Mouse (Mus musculus): ENCODE measurements around the gene 4933425L06Rik. TPM values are rescaled to one million over a fixed set of nuclear protein-coding genes. Genes with fewer than 3 reads are reported as not detected.

4933425L06Rik gene
- polyA plus RNA-seq (2012; rRNA removed) = not detected in 2 replicates

DNA sequence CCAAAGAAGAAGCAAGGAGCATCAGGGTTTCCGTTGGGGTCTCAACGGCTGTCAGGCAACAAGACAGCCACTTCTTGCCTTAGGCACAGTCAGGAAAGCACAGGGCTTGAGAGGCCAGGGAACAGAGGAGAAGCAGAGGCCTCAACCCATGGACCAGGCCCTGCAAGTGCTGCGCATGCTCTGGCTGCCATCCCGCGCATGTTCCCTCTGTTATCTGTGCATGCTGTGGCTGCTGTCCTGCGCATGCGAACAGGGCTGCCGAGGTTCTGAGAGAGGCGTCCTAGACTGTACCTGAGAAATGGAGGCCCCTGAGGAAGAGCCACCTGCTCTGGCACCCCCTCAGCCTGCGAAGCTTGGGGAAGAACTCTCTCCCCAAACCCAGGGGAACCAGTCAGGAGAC lies at the start of gene 4933425L06Rik:
Gene 4933425L06Rik, plus strand, starts transcription at position 261 of the 400 bp plus-strand sequence.
- Histone ChIP-seq H3K36me3 (ENCODE audit: control insufficient read depth, insufficient read depth, low read length) (no peaks in the 10 kb centered on the region), H3K27me3 (replicated peaks; ENCODE audit: control insufficient read depth, insufficient read depth, low read length) (no peaks in the 10 kb centered on the region), H3K27ac (ENCODE audit: insufficient read depth, low read depth, low read length) (no peak within 1 kb of the TSS), H3K4me1 (ENCODE audit: control insufficient read depth, insufficient read depth, low read length) (no peaks in the 10 kb centered on the region), H3K4me3 (ENCODE audit: insufficient read depth, low read depth, low read length) (no peak within 1 kb of the TSS)
- DNase-seq = no peak
- 93% methylated on average over 10 of the region's 10 CpGs for WGBS
- TF ChIP-seq CTCF (conservative IDR thresholded peaks at IDR 0.05; ENCODE audit: insufficient read depth, insufficient read length, low read depth, low read length) = no peak
- TF ChIP-seq POLR2A (IDR thresholded peaks at IDR 0.05; ENCODE audit: low read depth, low read length) = no peak

DNA sequence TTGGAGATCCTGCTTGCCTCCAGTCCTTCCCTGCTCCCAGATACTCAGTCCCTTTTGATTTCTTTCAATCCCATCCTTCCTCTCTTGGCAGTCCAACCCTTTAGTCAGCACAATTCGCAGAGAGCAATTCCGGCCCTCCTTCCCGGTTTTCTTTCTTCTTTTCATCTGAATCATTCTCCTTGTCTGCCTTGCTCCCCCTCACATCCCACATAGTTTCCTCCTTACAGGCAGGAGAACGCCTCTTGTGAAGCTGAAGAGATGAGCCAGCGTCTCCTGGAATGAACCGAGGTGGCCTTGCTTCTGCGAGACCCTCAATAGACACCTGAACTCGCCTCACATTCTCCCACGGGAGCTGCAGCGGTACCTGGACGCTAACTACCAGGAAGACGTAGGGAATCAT lies 44.1 kb upstream of the 4933425L06Rik start:
- H3K4me1 ChIP-seq (ENCODE audit: control insufficient read depth, insufficient read depth, low read length) = no peaks in the 10 kb centered on the region
- no peak overlapping the region for H3K4me3 ChIP-seq (ENCODE audit: insufficient read depth, low read depth, low read length)
- H3K27me3 ChIP-seq (replicated peaks; ENCODE audit: control insufficient read depth, insufficient read depth, low read length) = no peaks in the 10 kb centered on the region
- H3K36me3 ChIP-seq (ENCODE audit: control insufficient read depth, insufficient read depth, low read length) = no peaks in the 10 kb centered on the region
- TF ChIP-seq CTCF (conservative IDR thresholded peaks at IDR 0.05; ENCODE audit: insufficient read depth, insufficient read length, low read depth, low read length) (no peak), POLR2A (IDR thresholded peaks at IDR 0.05; ENCODE audit: low read depth, low read length) (no peak)
- 80% methylated on average over 12 of the region's 12 CpGs for WGBS
- no peak overlapping the region for H3K27ac ChIP-seq (ENCODE audit: insufficient read depth, low read depth, low read length)
- DNase-seq = no peak

DNA sequence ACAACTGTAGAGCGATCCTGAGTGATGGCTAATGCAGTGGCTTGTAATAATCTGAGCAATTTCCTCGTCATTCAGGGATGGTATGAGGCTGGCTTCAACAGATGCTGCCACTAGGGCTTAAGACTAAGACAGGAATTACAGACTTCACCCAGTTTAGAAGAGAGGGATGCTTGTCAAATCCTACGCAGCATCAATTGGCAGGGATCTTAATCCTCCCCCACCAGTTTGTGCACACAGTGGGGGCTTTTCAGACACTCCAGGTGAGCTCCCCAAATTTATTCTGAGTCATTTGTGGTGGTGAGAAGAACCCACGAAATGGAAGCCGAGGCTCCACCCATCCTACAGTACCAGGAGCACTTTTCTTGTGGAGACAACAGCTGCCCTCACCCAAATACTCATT lies 43.6 kb upstream of the 4933425L06Rik start:
- Histone ChIP-seq H3K36me3 (ENCODE audit: control insufficient read depth, insufficient read depth, low read length) (no peaks in the 10 kb centered on the region), H3K4me3 (ENCODE audit: insufficient read depth, low read depth, low read length) (no peak overlapping the region), H3K4me1 (ENCODE audit: control insufficient read depth, insufficient read depth, low read length) (no peaks in the 10 kb centered on the region), H3K27ac (ENCODE audit: insufficient read depth, low read depth, low read length) (no peak overlapping the region), H3K27me3 (replicated peaks; ENCODE audit: control insufficient read depth, insufficient read depth, low read length) (no peaks in the 10 kb centered on the region)
- DNase-seq = no peak
- TF ChIP-seq CTCF (conservative IDR thresholded peaks at IDR 0.05; ENCODE audit: insufficient read depth, insufficient read length, low read depth, low read length) (no peak), POLR2A (IDR thresholded peaks at IDR 0.05; ENCODE audit: low read depth, low read length) (no peak)
- 77% methylated on average over 5 of the region's 5 CpGs for WGBS

- Histone ChIP-seq H3K27me3 (replicated peaks; ENCODE audit: control insufficient read depth, insufficient read depth, low read length) (no peaks in the 10 kb centered on the region), H3K4me1 (ENCODE audit: control insufficient read depth, insufficient read depth, low read length) (no peaks in the 10 kb centered on the region), H3K27ac (ENCODE audit: insufficient read depth, low read depth, low read length) (no peak overlapping the region), H3K36me3 (ENCODE audit: control insufficient read depth, insufficient read depth, low read length) (no peaks in the 10 kb centered on the region), H3K4me3 (ENCODE audit: insufficient read depth, low read depth, low read length) (no peak overlapping the region)
- 59% methylated on average over 3 of the region's 3 CpGs for WGBS
- no peak for DNase-seq
- TF ChIP-seq POLR2A (IDR thresholded peaks at IDR 0.05; ENCODE audit: low read depth, low read length) = no peak
- no peak for TF ChIP-seq CTCF (conservative IDR thresholded peaks at IDR 0.05; ENCODE audit: insufficient read depth, insufficient read length, low read depth, low read length)
Observed at GRCm38 (mm10) chr13:105043882-105044281, 38.0 kb upstream of the 4933425L06Rik start.

DNA sequence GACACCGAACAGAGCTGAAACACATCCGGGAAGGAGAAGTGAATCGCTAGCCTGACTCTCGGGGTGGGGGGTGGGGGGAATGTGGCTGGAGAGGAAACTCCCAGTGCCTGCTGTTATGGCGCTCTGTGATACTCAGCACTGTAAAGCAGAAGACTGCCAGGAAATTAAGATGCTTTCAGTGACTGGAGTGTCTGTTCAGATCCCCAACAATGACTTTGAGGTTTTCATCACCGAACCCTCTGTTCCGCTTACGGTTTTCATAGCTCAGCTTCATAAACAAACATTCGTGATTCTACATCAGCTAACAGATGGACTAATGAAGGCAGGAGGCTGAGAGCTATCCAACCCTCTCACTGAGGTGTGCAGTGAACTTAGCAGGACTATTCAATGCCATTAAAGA lies 34.5 kb upstream of the 4933425L06Rik start:
- H3K36me3 ChIP-seq (ENCODE audit: control insufficient read depth, insufficient read depth, low read length) = no peaks in the 10 kb centered on the region
- no peak overlapping the region for H3K4me3 ChIP-seq (ENCODE audit: insufficient read depth, low read depth, low read length)
- TF ChIP-seq CTCF (conservative IDR thresholded peaks at IDR 0.05; ENCODE audit: insufficient read depth, insufficient read length, low read depth, low read length) = no peak
- TF ChIP-seq POLR2A (IDR thresholded peaks at IDR 0.05; ENCODE audit: low read depth, low read length) = no peak
- WGBS = 45% methylated on average over 9 of the region's 9 CpGs
- no peaks in the 10 kb centered on the region for H3K4me1 ChIP-seq (ENCODE audit: control insufficient read depth, insufficient read depth, low read length)
- DNase-seq = no peak
- H3K27me3 ChIP-seq (replicated peaks; ENCODE audit: control insufficient read depth, insufficient read depth, low read length) = no peaks in the 10 kb centered on the region
- no peak overlapping the region for H3K27ac ChIP-seq (ENCODE audit: insufficient read depth, low read depth, low read length)

GRCm38 (mm10) chr13:105048662-105049061 lies 33.3 kb upstream of the 4933425L06Rik start:
- 72% methylated on average over 8 of the region's 8 CpGs for WGBS
- no peak for TF ChIP-seq POLR2A (IDR thresholded peaks at IDR 0.05; ENCODE audit: low read depth, low read length)
- no peak; the same call in 1 of the 2 replicates for TF ChIP-seq CTCF (conservative IDR thresholded peaks at IDR 0.05; ENCODE audit: insufficient read depth, insufficient read length, low read depth, low read length)
- no peak for DNase-seq
- Histone ChIP-seq H3K27ac (ENCODE audit: insufficient read depth, low read depth, low read length) (no peak overlapping the region), H3K27me3 (replicated peaks; ENCODE audit: control insufficient read depth, insufficient read depth, low read length) (no peaks in the 10 kb centered on the region; the same call in 1 of the 2 replicates), H3K4me3 (ENCODE audit: insufficient read depth, low read depth, low read length) (no peak overlapping the region), H3K36me3 (ENCODE audit: control insufficient read depth, insufficient read depth, low read length) (no peaks in the 10 kb centered on the region), H3K4me1 (ENCODE audit: control insufficient read depth, insufficient read depth, low read length) (no peaks in the 10 kb centered on the region)

GRCm38 (mm10) chr13:105051432-105051831 lies 30.5 kb upstream of the 4933425L06Rik start:
- Histone ChIP-seq H3K27ac (ENCODE audit: insufficient read depth, low read depth, low read length) (no peak overlapping the region), H3K4me1 (ENCODE audit: control insufficient read depth, insufficient read depth, low read length) (no peaks in the 10 kb centered on the region), H3K27me3 (replicated peaks; ENCODE audit: control insufficient read depth, insufficient read depth, low read length) (no peaks in the 10 kb centered on the region; the same call in 1 of the 2 replicates), H3K36me3 (ENCODE audit: control insufficient read depth, insufficient read depth, low read length) (no peaks in the 10 kb centered on the region), H3K4me3 (ENCODE audit: insufficient read depth, low read depth, low read length) (no peak overlapping the region)
- no peak for DNase-seq
- 44% methylated on average over 6 of the region's 6 CpGs for WGBS
- no peak for TF ChIP-seq CTCF (conservative IDR thresholded peaks at IDR 0.05; ENCODE audit: insufficient read depth, insufficient read length, low read depth, low read length)
- TF ChIP-seq POLR2A (IDR thresholded peaks at IDR 0.05; ENCODE audit: low read depth, low read length) = no peak
